Mouse (Mus musculus) adrenal gland, adult 18-20 months (tissue): ENCODE measurements at regions not wholly inside any gene's neighbourhood (a gene's known extent, or its start where the extent isn't known, plus 50 kb on each side); places are given as distances from the start of the nearest gene placed in this dataset.

Experiments used
- DNase-seq, 2 experiments: peaks; one replicate each; pipeline ENCODE4 v3.0.0; 2021 to 2022; ENCODE audit warnings: low spot score in 2 of 2

- DNase-seq = no peak
Measured at GRCm38 (mm10) chr8:115758011-115758410, 50.4 kb upstream of the Maf start.
